Mouse (Mus musculus) stomach, embryonic 16.5 days (tissue): ENCODE measurements at regions not wholly inside any gene's neighbourhood (a gene's known extent, or its start where the extent isn't known, plus 50 kb on each side); places are given as distances from the start of the nearest gene placed in this dataset.

Experiments
- ATAC-seq: fragments of 200-750 bp; cut with Nextera tagmentation; 2 replicates; pipeline ENCODE4 v1.8.0; 2017; ENCODE audit warnings: moderate number of reproducible peaks, moderate TSS enrichment; ENCODE audit not compliant: insufficient read depth, low FRiP score
- H3K27ac ChIP-seq: fragments of 300-500 bp; sonication (generic); 2 replicates; pipeline ENCODE4 v1.5.1; 2014; ENCODE audit warnings: low read length
- H3K27me3 ChIP-seq: fragments of 300-500 bp; sonication (generic); 2 replicates; pipeline ENCODE4 v1.6.1; 2014; ENCODE audit warnings: low read length, control low read depth, mixed read lengths; ENCODE audit not compliant: control insufficient read depth, insufficient read depth
- H3K36me3 ChIP-seq: fragments of 300-500 bp; sonication (generic); 2 replicates; pipeline ENCODE4 v1.6.1; 2014; ENCODE audit warnings: low read length; ENCODE audit not compliant: control insufficient read depth, insufficient read depth
- H3K4me1 ChIP-seq: fragments of 300-500 bp; sonication (generic); 2 replicates; pipeline ENCODE4 v1.6.1; 2014; ENCODE audit warnings: low read length, control low read depth, mixed read lengths; ENCODE audit not compliant: control insufficient read depth, insufficient read depth
- H3K4me2 ChIP-seq: fragments of 300-500 bp; sonication (generic); 2 replicates; pipeline ENCODE4 v1.6.1; 2014; ENCODE audit warnings: low read depth, low read length, mixed read lengths
- H3K4me3 ChIP-seq: fragments of 300-500 bp; sonication (generic); replicated peaks from 2 replicates; pipeline ENCODE4 v1.5.1; 2014; ENCODE audit warnings: mild to moderate bottlenecking, low read length
- H3K9ac ChIP-seq: fragments of 300-500 bp; sonication (generic); 2 replicates; pipeline ENCODE4 v1.6.1; 2014; ENCODE audit warnings: low read length
- H3K9me3 ChIP-seq: fragments of 300-500 bp; sonication (generic); replicated peaks from 2 replicates; pipeline ENCODE4 v1.6.1; 2016; ENCODE audit warnings: low read length, control low read depth; ENCODE audit not compliant: control insufficient read depth
- WGBS: fragments of 180-500 bp; shearing (Covaris S2); extraction: QIAGEN DNeasy Blood & Tissue Kit; methylation state at CpG from one replicate; pipeline ENCODE4 v1.1.7; 2014; 5-methylcytosine and 5-hydroxymethylcytosine counted together

DNA sequence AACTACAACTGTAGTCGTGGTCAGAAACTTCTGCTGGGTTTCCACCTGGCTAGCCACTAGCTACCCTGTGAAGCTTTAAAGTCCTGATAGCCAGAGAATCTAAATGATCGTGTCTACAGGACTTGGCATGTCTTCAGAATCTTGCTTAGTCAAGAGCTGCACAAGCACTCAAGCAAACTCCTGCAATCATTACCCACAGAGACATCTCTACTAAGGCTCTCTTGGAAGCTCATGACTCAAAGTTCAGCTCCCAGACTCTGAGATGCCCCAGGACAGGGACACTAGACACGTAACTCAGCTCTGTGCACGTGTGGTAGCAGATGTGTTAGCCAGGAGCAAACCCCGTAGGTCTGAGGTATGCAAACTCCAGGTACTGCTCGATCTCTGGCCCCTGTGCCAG, 242.2 kb downstream of the Rybp start:
- Histone ChIP-seq H3K4me2 (no peak overlapping the region), H3K4me1 (peaks cover 15% of the 10 kb centered on the region), H3K9me3 (no peaks in the 10 kb centered on the region), H3K9ac (no peak overlapping the region), H3K27ac (no peak overlapping the region), H3K4me3 (no peak overlapping the region), H3K36me3 (no peaks in the 10 kb centered on the region), H3K27me3 (no peaks in the 10 kb centered on the region)
- ATAC-seq, result no peak
- WGBS, result 80% methylated on average over 6 of the region's 6 CpGs

GRCm38 (mm10) chr6:100041161-100041560, 246.1 kb downstream of the Rybp start:
- H3K9ac ChIP-seq, result no peak overlapping the region
- H3K4me1 ChIP-seq, result peaks cover 9% of the 10 kb centered on the region; the same call in 1 of the 2 replicates
- no peaks in the 10 kb centered on the region for H3K36me3 ChIP-seq
- 64% methylated on average over 5 of the region's 5 CpGs for WGBS
- H3K27ac ChIP-seq, result no peak overlapping the region
- no peak overlapping the region for H3K4me2 ChIP-seq
- no peaks in the 10 kb centered on the region for H3K27me3 ChIP-seq
- no peak for ATAC-seq
- no peaks in the 10 kb centered on the region for H3K9me3 ChIP-seq
- no peak overlapping the region for H3K4me3 ChIP-seq

DNA sequence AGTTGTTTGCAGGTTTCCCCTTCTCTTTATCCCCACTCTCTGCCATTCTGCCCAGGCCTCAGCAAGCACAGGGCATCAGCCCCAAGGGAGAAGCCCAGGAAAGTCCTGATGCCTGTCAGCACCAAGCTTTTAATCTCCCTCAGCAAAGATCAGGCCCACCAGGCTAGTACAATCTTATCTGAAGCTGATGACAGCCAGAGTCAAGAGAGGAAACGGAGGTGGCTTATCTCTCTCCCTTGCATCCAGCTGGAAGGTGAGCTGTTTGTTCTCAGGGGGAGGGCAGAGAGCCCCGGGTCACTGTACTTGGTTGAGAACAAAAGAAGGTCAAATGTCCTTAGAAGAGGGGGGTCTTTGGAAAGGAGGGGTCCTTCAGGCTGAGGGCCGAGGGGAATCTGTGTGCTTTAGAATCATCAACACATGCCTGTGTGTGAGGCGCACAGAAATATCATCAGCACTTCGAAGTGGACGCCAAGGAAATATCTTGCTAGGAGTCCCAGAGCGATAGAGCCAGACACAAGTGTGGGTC, 246.8 kb downstream of the Rybp start:
- H3K4me3 ChIP-seq, result no peak overlapping the region
- no peaks in the 10 kb centered on the region for H3K36me3 ChIP-seq
- H3K9ac ChIP-seq, result no peak overlapping the region
- H3K4me1 ChIP-seq, result peaks cover 4% of the 10 kb centered on the region; the same call in 1 of the 2 replicates
- H3K27ac ChIP-seq, result no peak overlapping the region
- 39% methylated on average over 7 of the region's 7 CpGs for WGBS
- H3K27me3 ChIP-seq, result no peaks in the 10 kb centered on the region
- no peak for ATAC-seq
- no peaks in the 10 kb centered on the region for H3K9me3 ChIP-seq
- no peak overlapping the region for H3K4me2 ChIP-seq

DNA sequence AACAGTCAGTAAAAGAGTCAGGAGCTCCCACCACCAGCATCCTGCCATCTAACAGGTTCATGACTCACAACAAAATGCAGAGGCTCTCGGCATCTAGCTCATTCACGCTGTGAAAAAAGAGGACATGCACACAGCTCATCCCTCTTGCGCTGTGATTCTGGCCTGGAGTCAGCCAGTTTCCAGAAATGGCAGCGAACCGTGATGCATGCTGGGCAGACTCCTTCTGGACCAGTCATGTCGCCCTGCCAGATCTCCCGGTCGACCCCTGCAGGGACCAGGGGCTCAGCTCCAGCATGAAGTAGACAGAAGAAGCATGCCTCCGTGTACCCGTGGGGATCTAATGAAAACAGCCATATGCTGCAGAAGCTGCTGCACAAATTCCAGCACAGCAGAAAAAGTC, 254.6 kb downstream of the Rybp start:
- no peak overlapping the region for H3K4me2 ChIP-seq
- no peak for ATAC-seq
- WGBS, result 87% methylated on average over 10 of the region's 10 CpGs
- H3K4me3 ChIP-seq, result no peak overlapping the region
- H3K27me3 ChIP-seq, result no peaks in the 10 kb centered on the region
- no peak overlapping the region for H3K9ac ChIP-seq
- no peak overlapping the region for H3K27ac ChIP-seq
- H3K4me1 ChIP-seq, result no peaks in the 10 kb centered on the region
- no peaks in the 10 kb centered on the region for H3K36me3 ChIP-seq
- H3K9me3 ChIP-seq, result no peaks in the 10 kb centered on the region

DNA sequence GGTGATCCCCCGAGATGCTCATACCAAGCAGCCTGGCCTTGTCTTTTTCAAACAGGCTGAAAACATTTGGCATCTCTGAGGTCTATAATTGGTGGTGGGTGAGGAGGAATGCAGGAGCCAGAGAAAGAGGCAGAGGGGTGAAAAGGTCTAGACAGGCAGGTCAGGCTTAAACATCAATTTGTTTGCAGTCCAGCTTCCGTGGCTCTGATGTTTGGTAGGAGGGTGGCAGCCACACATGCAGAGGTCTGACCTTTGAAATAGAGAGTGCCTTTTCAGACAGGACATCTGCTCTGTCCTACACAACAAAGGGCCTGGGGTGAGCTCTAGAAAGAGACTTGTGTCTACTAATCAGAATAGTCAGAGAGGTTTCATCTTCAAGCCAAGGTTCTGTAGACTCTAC, 256.8 kb downstream of the Rybp start:
- H3K27me3 ChIP-seq, result no peaks in the 10 kb centered on the region
- no peaks in the 10 kb centered on the region for H3K9me3 ChIP-seq
- H3K4me3 ChIP-seq, result no peak overlapping the region
- peaks cover 2% of the 10 kb centered on the region; the same call in 1 of the 2 replicates for H3K4me1 ChIP-seq
- H3K27ac ChIP-seq, result no peak overlapping the region
- no peak for ATAC-seq
- H3K36me3 ChIP-seq, result no peaks in the 10 kb centered on the region
- WGBS, result 30% methylated on average over 2 of the region's 2 CpGs
- no peak overlapping the region for H3K4me2 ChIP-seq
- H3K9ac ChIP-seq, result no peak overlapping the region

DNA sequence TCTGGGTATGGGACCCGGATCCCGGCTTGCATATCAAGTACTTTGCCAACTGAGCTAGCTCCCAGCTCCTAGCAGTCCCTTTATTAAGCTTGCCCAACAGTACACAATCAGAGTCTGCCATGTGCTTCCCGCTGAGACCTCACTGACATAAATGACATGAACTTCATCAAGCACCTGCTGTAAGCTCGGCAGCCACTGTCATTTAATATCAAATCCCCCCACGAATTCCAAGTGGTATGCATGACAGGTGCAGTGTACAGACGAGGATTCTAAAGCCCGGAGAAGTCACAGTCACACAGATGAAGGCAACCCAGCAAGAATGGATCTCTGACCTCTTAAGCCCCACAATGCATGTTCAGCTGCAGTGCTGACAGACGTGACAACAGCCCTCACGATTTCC, 257.3 kb downstream of the Rybp start:
- Histone ChIP-seq H3K27ac (no peak overlapping the region), H3K36me3 (no peaks in the 10 kb centered on the region), H3K27me3 (no peaks in the 10 kb centered on the region), H3K9ac (no peak overlapping the region), H3K9me3 (no peaks in the 10 kb centered on the region), H3K4me1 (peaks cover 6% of the 10 kb centered on the region; the same call in 1 of the 2 replicates), H3K4me2 (no peak overlapping the region), H3K4me3 (no peak overlapping the region)
- WGBS, result 56% methylated on average over 9 of the region's 9 CpGs
- no peak for ATAC-seq

GRCm38 (mm10) chr6:100027524-100027923, 259.8 kb downstream of the Rybp start:
- H3K4me3 ChIP-seq, result no peak overlapping the region
- H3K36me3 ChIP-seq, result no peaks in the 10 kb centered on the region
- WGBS, result 63% methylated on average over 5 of the region's 5 CpGs
- H3K9me3 ChIP-seq, result no peaks in the 10 kb centered on the region
- peaks cover 6% of the 10 kb centered on the region; the same call in 1 of the 2 replicates for H3K4me1 ChIP-seq
- no peak for ATAC-seq
- no peak overlapping the region for H3K27ac ChIP-seq
- H3K4me2 ChIP-seq, result no peak overlapping the region
- H3K9ac ChIP-seq, result no peak overlapping the region
- no peaks in the 10 kb centered on the region for H3K27me3 ChIP-seq

- Histone ChIP-seq H3K27me3 (no peaks in the 10 kb centered on the region), H3K4me3 (no peak overlapping the region), H3K36me3 (no peaks in the 10 kb centered on the region), H3K9ac (no peak overlapping the region), H3K4me1 (peaks cover 6% of the 10 kb centered on the region; the same call in 1 of the 2 replicates), H3K4me2 (no peak overlapping the region), H3K27ac (no peak overlapping the region), H3K9me3 (no peaks in the 10 kb centered on the region)
- 45% methylated on average over 5 of the region's 5 CpGs for WGBS
- peak; percentile 56 for ATAC-seq
Measured at GRCm38 (mm10) chr6:100025531-100025951, 261.7 kb downstream of the Rybp start.

DNA sequence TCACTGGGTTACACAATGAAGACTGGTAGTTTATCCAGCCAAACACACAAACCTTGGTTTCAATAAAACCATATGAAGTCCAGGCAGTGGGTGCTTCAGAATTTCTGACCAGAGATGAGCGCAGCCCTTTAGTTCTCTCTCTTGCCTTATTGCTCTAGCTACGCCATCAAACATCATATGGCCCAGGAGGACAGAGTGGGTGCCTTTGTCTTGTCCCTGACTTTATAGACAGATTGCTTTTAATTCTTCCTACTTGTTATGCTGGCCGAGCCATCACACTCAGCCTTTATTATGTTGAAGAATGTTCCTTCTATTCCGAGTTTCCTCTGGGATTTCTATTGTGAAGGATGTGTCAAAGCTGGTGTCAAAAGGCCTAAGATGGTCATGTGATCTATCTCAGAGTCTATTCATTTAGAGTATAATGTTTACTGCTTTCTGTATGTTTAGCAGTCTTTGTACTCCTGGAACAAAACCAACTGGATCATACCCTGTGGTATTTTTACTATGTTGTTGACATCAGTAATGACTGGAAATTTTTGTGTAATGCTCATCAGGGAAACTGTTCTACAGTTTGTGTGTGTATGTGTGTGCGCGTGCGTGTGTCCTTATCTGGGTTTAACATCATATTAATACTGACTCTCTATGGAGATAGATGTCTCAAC, 263.7 kb downstream of the Rybp start:
- H3K27ac ChIP-seq, result no peak overlapping the region
- H3K4me3 ChIP-seq, result no peak overlapping the region
- H3K9me3 ChIP-seq, result no peaks in the 10 kb centered on the region
- no peak overlapping the region for H3K4me2 ChIP-seq
- no peaks in the 10 kb centered on the region for H3K36me3 ChIP-seq
- no peak for ATAC-seq
- 78% methylated on average over 7 of the region's 7 CpGs for WGBS
- no peaks in the 10 kb centered on the region for H3K27me3 ChIP-seq
- no peak overlapping the region for H3K9ac ChIP-seq
- H3K4me1 ChIP-seq, result peaks cover 6% of the 10 kb centered on the region; the same call in 1 of the 2 replicates
